Mouse (Mus musculus) A20 (cell line): ENCODE measurements around the gene Olfr282.

Experiments used
- DNase-seq: peaks from one replicate; pipeline ENCODE4 v3.0.0-alpha.2; 2011; ENCODE audit warnings: low read depth, low spot score

Gene Olfr282

GRCm38 (mm10) chr15:98474958-98475357 is 43.9 kb downstream of the Olfr282 start:
- DNase-seq: no peak

GRCm38 (mm10) chr15:98475382-98475781 is 44.4 kb downstream of the Olfr282 start:
- peak; percentile 57 for DNase-seq

DNA sequence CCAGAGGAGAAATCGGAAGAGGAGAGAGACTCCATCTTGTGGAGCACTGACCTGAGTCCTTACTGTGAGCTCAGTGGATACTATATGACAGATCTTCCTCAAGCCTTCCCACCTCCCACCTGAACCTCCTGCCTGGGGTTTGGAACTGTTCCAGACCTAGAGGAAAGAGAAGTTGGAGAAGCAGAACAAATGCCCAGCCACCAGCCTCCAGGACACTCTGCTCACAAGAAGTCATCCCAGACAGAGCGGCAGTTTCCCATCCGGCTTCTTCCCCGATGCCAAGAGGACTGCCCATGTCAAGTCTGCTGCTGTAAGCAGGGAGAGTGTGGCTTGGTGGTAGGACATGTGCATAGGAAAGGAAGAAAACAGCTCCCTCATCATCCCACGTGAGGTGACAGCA is 45.3 kb downstream of the Olfr282 start:
- no peak for DNase-seq

- peak; percentile 20 for DNase-seq
These were observed 48.6 kb downstream of the Olfr282 start for GRCm38 (mm10) chr15:98479568-98480102.

DNA sequence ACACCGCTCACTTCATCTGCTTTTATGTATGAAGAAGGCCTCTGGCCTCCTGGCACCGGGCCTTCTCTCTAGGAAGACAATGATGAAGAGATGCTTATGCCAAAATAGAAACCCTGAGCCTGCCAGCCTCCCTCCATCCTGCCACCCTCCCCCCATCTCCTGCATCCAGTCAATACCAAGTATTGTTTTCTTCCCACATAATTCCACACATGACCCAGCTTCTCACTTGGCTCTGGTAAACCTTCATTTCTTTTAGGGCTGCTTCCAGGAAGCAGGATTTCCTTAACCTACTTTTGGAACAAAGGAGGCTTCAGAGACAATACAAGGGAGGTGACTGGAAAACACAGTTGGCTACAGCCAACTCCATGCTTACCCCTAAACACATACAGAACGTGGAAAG is 51.7 kb downstream of the Olfr282 start, which contains the start of gene Lalba:
Gene Lalba (minus strand): TSS at position 21 of the 400 bp plus-strand sequence.
- no peak for DNase-seq

DNA sequence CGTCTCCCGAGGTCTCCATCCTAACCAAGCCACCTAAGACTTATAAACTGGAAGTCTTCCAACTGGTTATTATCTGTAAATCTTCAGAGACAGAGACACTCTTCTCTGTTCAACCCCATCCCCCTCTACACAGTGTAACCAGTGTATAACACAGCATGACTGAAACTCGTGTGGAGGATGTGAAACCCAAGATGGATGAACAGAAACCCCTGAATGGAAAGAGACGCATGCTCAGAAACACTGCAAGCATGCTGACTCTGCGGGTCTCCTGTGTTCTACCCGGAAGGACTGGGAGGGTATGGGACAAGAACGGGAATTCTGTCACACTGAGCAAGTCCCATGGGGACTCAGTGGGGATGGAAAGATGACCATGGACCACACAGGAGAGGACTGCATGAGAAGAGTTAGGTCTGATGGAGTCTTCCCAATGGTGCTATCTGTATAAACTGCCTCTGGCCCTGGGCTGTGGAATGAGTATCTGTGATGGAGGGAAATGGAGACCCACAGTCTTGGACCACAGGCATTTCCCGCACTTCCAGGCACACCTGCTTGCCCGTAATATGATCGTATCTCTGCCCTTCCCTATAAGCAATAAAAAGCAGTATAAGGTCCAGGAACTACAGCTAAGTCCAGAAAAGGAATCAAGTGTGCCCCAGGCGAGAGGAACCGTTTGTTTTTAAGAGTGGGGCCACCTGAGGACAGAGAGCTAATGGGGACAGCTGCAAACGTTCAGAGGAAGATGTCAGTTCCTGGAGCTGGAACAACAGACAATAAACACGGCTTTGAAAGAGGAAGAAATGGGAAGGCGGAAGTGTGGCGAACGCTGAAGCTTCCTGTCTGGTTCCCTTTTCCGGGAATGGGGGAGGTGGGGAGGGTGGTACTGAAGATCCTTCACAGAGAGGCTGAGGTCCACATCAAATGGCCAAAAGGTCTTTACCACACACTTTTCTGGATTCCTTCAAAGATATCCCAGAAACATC is 53.2 kb downstream of the Olfr282 start:
- DNase-seq: peak; percentile 74

DNA sequence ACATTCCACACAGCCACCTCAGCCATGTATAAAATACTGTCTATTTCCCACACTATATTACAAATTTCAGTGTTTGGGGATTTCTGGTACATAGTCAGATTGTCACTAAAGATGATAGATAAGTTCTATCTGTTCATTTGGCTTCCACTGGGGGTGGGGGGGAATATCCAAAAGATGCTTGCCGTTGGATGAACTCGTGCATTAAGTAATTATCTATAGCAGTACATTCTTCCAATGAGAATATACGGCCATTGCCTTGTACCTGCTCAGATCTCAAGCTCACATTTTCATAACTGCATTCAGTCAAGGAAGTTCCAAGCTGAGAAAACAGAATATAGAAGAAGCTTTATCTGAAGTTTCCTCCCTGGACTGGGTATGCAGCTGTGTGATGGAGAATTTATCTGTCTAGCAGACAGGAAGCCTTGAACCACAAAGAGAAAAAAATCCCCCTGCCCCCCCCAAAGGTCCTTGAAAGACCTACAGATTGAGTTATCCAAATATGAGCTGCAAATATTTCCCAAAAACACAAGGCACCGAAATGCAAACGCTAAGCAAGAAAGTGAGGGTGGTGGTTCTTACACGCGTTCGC is 55.5 kb downstream of the Olfr282 start:
- DNase-seq: no peak
